Mouse (Mus musculus): ENCODE results near the gene Matn3. TPM values are rescaled to one million over a fixed set of nuclear protein-coding genes. Genes with fewer than 3 reads are reported as not detected.

The Matn3 gene
- total and polyA plus RNA-seq, 2 experiments, result not detected

DNA sequence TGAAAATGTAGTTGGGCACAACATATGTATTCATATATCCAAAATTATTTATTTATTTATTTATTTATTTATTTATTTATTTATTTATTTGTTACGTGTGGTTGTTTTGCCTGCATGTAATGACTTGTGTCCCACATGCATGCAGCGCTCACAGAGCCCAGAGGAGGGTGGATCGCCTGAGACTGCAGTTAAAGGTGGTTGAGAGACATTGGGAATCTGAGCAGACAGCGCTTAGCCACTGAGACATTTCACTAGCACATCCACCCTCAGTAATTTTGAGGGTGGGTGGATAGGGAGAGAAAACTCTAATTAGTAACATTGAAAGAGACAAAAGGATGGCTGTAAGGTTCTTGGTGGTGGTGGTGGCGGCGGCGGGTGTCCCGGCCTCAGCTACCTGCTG, 72.7 kb downstream of the Matn3 start:
- no peaks in the 10 kb centered on the region for H3K4me1 ChIP-seq (ENCODE audit: control insufficient read depth, insufficient read depth, low read length)
- no peaks in the 10 kb centered on the region for H3K27me3 ChIP-seq (ENCODE audit: control insufficient read depth, insufficient read depth, low read length)
- 97% methylated on average over 8 of the region's 8 CpGs for WGBS
- no peak overlapping the region for H3K9ac ChIP-seq (ENCODE audit: low read depth, low read length)
- H3K36me3 ChIP-seq (ENCODE audit: control insufficient read depth, insufficient read depth, low read length), result peaks cover 2% of the 10 kb centered on the region; the same call in 1 of the 2 replicates
- no peak for DNase-seq (ENCODE audit: extremely low read depth, low read depth, low spot score)
- no peak for TF ChIP-seq POLR2A (IDR thresholded peaks at IDR 0.05; ENCODE audit: extremely low read depth, insufficient read depth, low read length)
- no peak for TF ChIP-seq CTCF (IDR thresholded peaks at IDR 0.05; ENCODE audit: low read depth, low read length)
- H3K27ac ChIP-seq (replicated peaks; ENCODE audit: insufficient read depth, low read depth, low read length), result no peak overlapping the region
- H3K4me3 ChIP-seq (ENCODE audit: insufficient read depth, low read depth, low read length), result no peak overlapping the region
- no peaks in the 10 kb centered on the region for H3K79me2 ChIP-seq (ENCODE audit: control insufficient read depth, insufficient read depth, low read length)

DNA sequence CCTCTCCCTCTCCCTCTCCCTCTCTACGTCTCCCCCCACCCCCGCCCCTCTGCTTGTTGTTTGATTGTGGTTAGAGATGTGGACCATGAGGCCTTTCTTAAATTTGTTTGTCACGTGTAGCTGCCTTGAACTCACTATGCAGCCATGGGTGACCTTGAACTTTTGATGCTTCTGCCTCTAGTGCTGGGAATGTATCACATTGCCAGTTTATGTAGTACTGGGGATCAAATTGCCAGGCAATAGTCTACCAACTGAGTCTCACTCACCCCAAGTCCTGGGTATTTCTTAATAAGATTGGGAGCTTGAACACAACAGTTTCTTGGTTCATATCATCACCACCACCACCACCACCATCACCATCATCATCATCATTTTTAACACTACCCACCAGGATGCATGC, 73.3 kb downstream of the Matn3 start:
- no peaks in the 10 kb centered on the region for H3K79me2 ChIP-seq (ENCODE audit: control insufficient read depth, insufficient read depth, low read length)
- no peaks in the 10 kb centered on the region for H3K4me1 ChIP-seq (ENCODE audit: control insufficient read depth, insufficient read depth, low read length)
- no peak overlapping the region for H3K27ac ChIP-seq (replicated peaks; ENCODE audit: insufficient read depth, low read depth, low read length)
- no peaks in the 10 kb centered on the region for H3K27me3 ChIP-seq (ENCODE audit: control insufficient read depth, insufficient read depth, low read length)
- no peak overlapping the region for H3K9ac ChIP-seq (ENCODE audit: low read depth, low read length)
- DNase-seq (ENCODE audit: extremely low read depth, low read depth, low spot score), result no peak
- 77% methylated on average over 3 of the region's 3 CpGs for WGBS
- peaks cover 2% of the 10 kb centered on the region; the same call in 1 of the 2 replicates for H3K36me3 ChIP-seq (ENCODE audit: control insufficient read depth, insufficient read depth, low read length)
- no peak overlapping the region for H3K4me3 ChIP-seq (ENCODE audit: insufficient read depth, low read depth, low read length)
- no peak for TF ChIP-seq CTCF (IDR thresholded peaks at IDR 0.05; ENCODE audit: low read depth, low read length)
- TF ChIP-seq POLR2A (IDR thresholded peaks at IDR 0.05; ENCODE audit: extremely low read depth, insufficient read depth, low read length), result no peak

Other genes with a start within 250 kb of the Matn3 start
- 164 and 316 TPM in 2 replicates for gene Sdc1, start 176.6 kb upstream of the Matn3 start, total RNA-seq (2014; rRNA removed)
- 321 and 421 TPM in 2 replicates for gene Sdc1, start 176.6 kb upstream of the Matn3 start, polyA plus RNA-seq (2012; rRNA removed)
- gene Laptm4a, start 26.3 kb upstream of the Matn3 start, total RNA-seq (2014; rRNA removed), result 197 and 202 TPM in 2 replicates
- 155 TPM in 2 replicates for gene Laptm4a, start 26.3 kb upstream of the Matn3 start, polyA plus RNA-seq (2012; rRNA removed)
- gene Wdr35, start 26.0 kb downstream of the Matn3 start, total RNA-seq (2014; rRNA removed), result 2.9 and 3.0 TPM in 2 replicates
- 0.36 and 0.59 TPM in 2 replicates for gene Wdr35, start 26.0 kb downstream of the Matn3 start, polyA plus RNA-seq (2012; rRNA removed)
- gene Ttc32, start 82.1 kb downstream of the Matn3 start, total RNA-seq (2014; rRNA removed), result 22.1 and 22.2 TPM in 2 replicates
- gene Ttc32, start 82.1 kb downstream of the Matn3 start, polyA plus RNA-seq (2012; rRNA removed), result 13.8 and 15.9 TPM in 2 replicates

Data from liver, adult 2 months (tissue).